Mouse (Mus musculus): ENCODE measurements around the gene Ptprg. TPM values are rescaled to one million over a fixed set of nuclear protein-coding genes. Genes with fewer than 3 reads are reported as not detected.
A peak's percentile ranks its signal among the peaks of the same experiment; 100 is the strongest.

Ptprg gene
- total RNA-seq, 4 experiments from 2014 or later, result 67.3 to 90.1 (median 75.5) TPM

DNA sequence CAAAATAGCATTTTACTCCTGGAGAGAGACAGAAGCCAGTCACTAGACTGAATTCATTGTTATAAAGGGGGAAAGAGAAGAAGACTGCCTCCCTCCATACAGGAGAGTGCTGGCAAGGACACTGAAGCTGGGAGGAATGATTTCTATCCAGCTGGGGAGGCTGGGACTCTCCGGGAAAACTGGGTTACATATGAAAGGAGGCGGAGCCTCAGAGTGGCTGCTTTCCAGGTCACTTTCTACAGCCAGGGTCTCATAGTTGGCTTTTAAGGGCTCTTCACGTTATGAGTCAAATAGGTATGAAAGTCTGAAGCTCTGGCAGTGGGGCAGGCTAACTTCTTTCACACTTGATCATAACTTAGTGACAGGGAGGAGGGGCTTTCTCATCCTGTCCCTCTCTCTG lies 129.1 kb downstream of the Ptprg start:
- no peak for DNase-seq (ENCODE audit: low spot score in 2 of 2)

DNA sequence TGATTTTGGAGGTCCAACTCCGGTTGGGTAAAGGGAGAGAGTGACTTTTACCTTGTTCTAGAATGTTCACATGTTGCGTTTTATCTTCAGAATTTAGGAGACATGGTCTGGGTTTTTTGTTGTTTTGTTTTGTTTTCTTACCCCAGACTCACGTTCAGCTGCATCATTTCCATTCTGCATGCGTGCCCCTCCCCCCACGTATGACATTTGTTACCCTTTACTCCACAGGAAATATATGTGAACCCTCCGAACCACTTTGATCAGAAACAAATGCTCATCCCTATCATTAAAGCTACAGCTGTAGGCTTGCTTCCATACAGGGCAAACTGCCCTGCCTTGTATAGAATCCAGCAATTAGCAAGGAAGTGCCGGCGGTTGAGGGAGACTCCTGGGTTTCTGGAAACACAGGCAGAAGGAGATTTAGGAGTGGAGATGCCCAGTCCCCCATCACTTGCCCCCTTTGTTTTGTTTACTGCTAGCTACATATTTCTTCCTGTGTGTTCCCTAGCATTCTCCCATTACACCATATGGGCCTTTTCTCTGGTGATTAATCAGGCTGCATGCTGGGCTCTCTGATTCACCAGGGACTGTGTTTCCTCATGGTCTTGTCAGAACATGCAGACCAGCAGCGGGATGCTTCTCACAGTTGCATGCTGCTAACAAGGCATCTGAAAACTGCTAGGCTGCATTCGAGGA lies 130.2 kb downstream of the Ptprg start:
- no peak for DNase-seq (ENCODE audit: low spot score in 2 of 2)

DNA sequence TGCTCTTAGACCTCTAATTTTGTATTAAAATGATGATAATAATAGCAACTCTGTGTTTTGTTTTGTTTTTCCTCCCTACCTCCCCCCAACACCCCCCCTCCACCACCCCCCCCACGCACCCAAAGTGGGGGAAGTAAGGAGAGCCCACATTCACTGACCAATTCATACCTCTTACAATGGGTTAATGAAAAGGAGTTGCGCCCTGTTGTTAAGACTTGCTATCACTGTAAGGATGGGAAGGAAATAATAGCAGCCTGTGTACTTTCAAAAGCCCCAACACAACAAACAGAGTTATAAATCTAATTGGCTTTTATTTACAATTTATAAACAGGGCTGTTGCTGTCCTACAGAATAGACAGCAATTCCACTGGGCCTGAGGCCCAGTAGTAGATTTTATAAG lies 130.8 kb downstream of the Ptprg start:
- no peak for DNase-seq (ENCODE audit: low spot score in 2 of 2)

DNA sequence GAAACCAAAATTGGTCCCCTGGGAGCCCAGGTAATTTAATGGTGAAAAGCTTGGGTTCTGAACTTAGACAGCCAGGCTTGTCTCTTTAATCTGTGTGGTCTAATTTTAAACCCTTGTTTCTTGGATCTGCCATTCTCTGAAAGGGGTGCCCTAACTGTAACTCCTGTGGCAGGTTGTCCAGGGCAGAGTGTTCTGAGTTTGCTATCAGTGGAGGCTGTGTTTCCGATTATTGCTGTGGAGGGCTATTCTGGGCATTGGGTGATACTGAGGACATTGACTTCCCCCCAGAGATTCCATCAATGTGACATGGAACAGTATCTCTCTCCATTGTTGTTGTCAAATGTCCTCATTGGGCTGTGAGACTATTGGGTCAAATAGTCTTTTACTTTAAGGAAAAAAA lies 134.2 kb downstream of the Ptprg start:
- no peak for DNase-seq (ENCODE audit: low spot score in 2 of 2)

DNA sequence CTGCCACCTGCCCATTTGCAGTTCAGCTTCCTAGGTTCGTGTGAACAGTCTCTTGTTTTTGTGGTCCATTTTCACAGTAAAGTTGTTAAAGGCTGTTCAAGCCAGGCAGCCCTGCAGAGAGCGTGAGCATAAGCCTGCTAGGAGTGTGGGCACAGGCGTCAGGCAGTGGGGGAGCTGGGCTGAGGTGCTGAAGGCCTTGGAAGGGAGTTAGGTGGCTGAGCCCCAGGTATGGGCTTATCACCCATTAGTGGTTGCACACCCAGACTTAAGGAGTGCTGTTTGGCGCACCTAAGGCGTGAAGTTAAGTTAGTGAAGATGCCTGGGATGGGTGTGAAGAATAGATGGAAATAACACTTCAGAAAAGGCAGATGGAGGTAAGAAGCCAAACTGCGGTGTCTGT lies 134.8 kb downstream of the Ptprg start:
- peak in 1 of 2 experiments; percentile 19 for DNase-seq (ENCODE audit: low spot score in 2 of 2)

DNA sequence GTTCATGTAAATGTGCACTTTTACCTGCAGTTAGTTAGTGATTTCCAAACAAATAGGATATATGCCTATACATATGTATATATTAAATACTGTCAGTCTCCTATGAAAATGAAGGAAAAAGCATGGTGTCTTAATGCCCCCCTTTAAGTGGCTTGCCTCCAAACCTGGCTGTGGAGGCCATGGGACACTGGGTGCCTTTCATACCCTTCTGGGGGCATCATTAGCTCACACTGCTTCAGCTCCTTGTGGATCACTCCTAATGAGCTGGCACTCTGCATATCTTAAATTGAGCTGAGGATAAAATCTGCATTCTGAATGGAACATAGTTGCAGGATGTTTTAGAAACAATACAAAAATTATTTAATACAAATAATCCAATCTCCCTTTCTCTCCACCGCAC lies 136.7 kb downstream of the Ptprg start:
- DNase-seq (ENCODE audit: low spot score in 2 of 2), result no peak

DNA sequence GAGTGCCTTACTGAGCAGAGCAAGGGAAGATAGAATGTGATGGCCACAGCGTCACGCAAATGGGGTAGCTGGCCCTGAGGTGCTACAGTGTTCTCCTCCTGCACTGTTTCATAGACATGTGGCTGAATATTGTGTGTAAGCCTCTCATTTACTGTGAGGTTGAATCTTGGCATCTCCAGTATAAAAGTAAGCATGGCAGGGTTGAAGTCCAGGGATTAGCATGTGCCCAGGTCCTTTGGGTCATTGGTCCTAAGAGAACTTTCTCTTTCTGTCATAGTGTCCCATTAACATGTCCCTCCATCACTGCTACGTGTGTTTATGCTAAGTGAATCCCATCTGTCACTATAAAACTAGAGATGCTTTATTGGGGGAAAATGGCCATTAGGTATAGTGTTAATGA lies 138.2 kb downstream of the Ptprg start:
- no peak for DNase-seq (ENCODE audit: low spot score in 2 of 2)

DNA sequence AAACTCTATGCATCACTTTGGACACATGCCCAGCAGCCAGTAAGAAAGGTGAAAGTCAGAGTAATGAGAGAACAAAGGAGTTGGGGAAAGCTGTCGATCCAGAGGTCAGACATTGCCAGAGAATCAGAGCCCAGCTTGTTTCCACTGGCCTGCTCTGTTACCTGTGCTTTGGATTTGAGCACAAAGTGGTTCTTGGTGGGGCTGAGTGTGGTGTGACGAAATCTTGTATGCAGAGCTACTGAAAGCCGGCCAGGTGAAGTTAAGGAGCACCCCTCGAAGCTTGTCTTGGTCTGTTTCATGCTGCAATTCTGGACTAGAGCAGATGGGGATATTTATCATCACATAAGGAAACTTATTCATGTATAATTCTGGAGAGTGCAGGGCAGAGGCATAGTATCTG lies 145.5 kb downstream of the Ptprg start:
- no peak for DNase-seq (ENCODE audit: low spot score in 2 of 2)

DNA sequence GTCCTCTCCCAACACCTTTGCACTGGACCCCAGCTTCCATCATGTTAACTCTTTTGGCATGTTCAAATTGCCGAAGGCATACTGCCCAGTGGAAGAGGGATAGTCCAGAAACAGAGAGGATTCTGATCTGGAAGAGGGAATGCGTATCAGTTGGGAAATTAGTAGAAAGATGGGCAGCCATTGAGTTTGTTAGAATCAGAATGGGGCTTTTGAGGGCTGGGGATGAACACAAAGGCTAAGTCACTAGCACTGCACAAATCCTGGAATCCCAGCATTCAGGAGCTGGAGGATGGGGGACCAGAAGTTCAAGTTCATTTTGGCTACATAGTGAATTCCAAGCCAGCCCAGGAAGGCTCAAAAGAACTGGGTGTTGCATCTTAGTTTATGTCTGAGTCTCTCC lies 146.3 kb downstream of the Ptprg start:
- DNase-seq (ENCODE audit: low spot score in 2 of 2), result no peak

DNA sequence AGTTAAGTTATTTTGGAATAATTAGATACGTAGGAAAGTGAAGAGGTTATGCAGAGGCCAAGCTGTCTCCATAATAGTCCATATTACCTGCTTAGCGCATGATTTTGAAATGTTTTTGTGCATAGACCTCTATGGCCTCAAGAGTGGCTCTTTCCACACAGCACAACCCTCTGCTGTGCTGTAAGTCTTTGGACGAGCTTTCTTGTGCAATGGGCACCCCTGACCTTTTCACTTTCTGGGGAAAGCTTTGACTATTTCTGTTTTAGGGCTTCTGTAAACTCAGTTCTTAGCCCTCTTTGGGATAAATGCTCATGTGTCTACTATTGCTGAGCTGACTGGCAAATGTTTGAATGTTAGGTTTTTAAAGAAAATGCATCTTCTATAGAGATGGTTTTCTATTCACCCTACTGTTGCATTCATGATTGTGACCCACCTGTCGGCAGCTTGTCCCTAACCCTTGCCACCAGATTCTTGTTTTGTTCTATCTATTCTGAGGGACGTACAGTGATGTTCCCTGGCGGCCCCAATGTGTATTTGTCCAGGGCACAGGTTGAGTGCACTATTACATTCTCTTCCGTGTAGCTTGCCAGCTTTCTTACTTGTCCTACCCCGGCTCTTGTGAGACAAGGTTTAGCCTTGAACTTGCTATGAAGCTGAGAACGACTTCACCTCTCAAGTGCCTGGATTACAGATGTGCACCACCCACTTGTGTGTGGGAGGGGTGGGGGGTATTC lies 148.4 kb downstream of the Ptprg start:
- DNase-seq (ENCODE audit: low spot score in 2 of 2), result no peak

DNA sequence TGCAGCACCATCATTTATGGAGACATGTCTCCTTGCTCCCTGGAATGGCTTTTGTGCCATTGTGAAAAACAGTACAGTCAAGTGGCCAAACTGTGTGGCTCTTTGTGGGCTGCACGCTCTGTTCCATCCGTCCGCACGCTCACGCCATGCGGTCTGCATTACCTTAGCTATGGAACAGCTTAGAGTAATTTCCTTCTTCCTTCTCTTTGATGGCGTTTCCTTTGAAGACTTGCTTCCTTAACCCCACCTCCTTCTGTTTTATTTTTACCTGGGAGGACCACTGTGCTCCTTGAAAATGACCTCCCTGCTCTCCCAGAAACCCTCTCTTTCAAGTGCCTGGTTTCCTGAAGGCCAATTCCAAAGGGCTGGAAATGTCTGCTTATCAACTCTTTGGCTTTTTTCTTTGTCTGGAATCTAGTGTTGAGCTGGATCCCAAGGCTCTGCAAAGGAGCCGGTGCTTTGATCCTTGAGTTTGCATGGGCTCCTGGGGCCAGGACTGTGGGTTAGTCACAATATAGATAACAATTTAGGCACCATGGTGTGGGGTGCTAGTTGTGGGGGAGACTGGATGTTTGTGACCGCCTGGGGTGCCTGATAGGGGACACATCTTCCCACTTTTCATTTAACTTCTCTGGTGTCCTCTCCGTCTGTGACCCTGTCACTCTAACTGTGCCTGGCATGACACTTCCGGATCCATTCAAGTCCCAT lies 149.6 kb downstream of the Ptprg start:
- no peak for DNase-seq (ENCODE audit: low spot score in 2 of 2)

DNA sequence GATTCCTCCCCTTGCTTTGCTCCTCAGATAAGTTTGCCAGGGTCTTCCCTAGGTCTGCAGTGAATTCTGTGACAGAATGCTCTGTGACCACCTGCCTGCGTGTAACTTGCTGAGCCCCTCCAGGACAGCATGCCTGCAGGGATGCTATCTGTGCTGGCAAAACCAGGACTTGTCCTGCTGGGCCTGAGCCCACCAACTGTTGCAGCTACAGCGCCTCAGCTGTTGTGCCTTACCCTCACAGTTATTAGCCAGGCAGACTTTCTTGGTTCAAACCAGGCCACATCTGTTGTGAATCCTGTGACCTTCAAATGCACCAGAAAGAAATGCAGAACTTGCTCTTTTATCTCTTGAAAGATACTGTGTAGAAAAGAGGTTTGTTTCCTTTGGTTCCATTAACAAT lies 151.5 kb downstream of the Ptprg start:
- no peak for DNase-seq (ENCODE audit: low spot score in 2 of 2)

DNA sequence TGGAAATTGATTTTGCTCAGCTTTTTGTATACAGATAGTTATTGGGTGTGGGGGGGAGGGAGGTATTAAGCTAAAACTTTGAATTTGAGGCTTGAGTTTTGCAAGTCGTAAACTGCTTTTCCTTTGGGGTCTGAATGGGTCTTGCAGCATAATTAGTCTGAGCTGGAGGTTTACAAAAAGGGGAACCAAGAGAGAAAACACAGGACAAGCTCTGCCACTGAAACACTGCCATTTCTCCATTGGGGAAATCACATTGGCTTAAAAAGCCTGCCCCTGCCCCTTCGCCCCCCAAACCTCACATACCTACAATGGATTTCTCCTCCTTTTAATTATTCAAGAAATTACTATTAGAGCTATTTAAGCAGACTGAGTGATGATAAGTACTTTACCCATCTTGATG lies 156.0 kb downstream of the Ptprg start:
- DNase-seq (ENCODE audit: low spot score in 2 of 2), result no peak

DNA sequence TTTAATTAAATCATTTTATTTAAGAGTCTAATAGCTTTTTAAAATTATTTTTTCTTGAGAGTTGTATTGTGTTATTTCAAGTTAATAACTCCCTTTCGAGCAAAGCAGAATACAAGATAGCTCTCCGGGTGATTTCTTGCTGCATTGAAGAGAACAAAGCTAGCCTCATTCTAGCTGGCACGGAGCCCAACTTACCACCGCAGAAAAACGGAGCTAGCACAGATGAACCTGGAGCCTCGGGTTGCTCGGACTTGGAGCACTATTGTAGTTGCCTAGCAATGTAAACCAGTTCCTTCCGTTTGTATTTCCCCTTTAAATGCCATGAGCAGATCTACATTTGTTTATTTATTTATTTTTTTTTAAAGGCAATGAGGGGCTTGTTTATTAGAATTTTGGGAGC lies 156.5 kb downstream of the Ptprg start:
- DNase-seq (ENCODE audit: low spot score in 2 of 2), result no peak

DNA sequence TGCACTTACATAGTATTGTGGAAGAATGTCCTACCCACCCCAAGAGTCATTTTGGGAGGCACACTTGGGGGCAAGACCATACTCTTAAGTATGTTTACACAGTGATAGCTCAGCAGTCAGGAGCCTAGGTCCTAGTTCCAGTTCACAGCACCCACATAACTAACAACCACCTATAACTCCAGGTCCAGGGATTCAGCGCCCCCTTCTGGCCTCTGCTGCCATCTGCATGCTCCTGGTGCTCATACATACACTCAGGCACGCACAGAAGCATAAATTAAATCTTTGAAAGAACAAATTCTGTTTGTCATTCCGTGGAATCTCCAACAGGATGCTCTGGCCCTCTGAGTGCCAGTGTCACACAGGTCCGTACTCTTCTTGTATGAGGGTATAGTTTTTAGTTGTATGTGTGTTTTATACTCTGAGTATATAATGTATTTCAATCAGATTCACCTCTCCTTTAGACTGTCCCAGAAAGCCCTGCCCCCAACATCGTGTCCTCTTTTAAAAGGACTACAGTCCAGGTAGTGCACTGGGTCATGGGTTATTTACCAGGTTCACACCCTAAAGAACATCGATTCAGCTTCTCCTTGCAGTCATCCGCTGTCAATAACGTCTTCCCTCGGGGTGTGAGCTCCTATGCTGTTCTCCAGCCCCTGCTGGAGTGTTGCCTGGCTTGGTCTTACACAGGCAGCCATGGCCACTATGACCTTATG lies 157.2 kb downstream of the Ptprg start:
- DNase-seq (ENCODE audit: low spot score in 2 of 2), result no peak

DNA sequence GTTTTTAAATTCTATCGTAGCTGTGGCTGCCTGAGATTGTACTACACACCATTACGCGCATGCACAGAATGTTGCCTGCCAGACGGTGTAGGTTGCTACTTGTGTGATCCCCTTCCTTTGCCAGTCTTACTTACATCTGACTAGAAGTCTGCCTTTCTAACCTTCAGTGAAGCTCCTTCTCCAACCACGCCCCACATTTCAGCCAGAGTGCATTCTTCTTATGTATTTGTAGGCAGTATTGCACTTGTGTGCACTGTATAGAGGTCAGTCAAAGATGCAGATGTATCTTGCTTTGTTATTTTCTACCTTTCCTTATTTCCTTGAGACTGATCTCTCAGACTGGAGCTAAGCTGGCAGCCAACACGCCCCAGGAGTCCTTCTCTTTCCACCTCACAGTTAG lies 158.8 kb downstream of the Ptprg start:
- DNase-seq (ENCODE audit: low spot score in 2 of 2), result no peak

DNA sequence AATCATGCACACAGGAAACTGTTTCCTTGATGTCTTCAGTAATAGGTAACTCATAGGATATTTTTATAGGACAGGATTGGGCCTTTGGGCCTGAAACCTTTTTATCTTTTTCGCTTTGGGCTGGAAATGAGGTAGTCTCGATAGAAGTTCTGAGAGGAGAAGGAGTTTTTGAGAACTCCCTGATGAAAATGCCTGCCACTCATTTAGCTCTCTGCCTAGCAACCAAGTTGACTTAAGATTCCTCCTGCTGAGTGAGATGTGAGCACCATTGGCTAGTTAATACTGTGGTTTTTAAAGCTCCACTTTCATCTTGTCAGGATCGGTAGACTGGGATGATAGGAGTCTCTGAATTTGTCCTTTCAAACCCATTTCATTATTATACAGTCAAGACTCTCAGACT lies 162.9 kb downstream of the Ptprg start:
- no peak for DNase-seq (ENCODE audit: low spot score in 2 of 2)

DNA sequence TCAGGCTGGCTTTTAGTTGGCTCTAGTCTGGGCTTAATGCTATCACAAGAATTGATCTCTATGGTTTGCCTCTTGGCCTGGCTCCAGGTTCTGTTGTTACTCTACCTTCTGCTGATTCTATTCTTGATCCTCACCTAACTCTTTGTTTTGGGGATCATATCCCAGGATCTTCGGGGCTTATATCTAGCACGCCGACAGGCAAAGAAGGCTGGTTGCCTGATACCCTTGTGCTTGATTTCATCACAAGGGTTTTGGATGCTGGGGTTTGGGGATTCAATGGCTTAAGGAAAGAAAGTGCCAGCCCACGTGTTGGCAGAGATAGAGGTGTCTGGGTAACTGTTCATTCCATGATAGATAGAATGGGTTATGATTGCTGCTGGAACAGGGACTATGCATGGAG lies 164.9 kb downstream of the Ptprg start:
- no peak for DNase-seq (ENCODE audit: low spot score in 2 of 2)

DNA sequence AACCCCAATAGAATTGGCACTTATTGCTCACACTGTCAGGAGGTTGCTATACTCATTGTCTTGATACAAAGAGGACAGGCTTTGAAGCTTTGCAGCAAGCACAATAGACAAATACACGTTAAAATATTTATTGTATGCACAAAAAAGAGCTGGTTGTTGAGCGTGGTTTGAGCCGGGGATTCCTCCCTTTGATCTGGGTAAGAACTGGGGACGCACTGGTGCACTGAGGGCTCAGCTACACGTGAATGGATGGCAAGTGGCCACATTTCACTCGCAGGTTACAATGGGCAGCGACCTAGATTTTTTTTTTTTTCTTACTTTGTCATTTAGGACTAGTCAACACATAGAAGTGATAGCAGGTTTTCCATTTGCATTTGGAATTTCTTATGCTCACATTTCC lies 165.9 kb downstream of the Ptprg start:
- DNase-seq (ENCODE audit: low spot score in 2 of 2), result no peak

DNA sequence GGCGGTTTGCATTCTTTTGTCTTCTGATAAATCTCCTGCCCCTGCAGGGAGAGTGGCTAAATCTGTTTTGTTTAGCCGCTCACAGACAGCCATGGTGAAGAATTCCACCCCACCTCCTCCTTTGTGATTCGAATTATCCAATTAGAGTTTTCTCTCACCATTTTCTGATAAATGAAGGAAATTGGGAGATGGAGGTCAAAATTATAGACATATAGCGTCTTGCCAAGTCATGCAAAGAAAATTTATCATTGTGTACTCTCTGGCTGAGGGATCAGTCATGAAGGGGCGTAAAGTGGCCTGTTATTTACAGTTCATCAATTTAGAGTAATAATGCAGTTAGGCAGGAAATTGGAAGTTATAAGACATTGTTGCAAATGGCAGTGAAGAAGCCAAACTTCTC lies 168.8 kb downstream of the Ptprg start:
- DNase-seq (ENCODE audit: low spot score in 2 of 2), result no peak

DNA sequence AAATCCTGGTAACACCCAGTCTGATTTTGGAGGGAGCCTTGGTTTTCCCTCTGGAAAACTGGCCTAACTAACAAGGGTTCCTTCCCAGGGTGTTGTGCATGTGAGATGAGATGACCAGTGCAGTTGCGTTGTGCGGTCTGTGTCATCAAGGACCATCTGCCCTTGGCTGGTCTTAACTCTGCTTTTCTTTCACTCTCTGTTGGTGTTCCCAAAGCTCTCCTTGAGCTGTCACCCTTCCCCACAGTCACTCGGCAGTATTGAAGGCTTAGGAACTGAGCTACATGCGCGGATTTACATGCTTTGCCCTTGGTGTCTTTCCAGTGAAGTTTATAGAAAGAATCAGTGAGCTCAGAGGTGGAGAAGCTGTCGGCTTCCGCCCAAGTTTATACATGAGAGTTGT lies 170.5 kb downstream of the Ptprg start:
- no peak for DNase-seq (ENCODE audit: low spot score in 2 of 2)
